Mouse (Mus musculus) common myeloid progenitor, adult 5-6 weeks (primary cell): ENCODE results near the gene Ubqln1. TPM values are rescaled to one million over a fixed set of nuclear protein-coding genes. Genes with fewer than 3 reads are reported as not detected.
A peak's percentile ranks its signal among the peaks of the same experiment; 100 is the strongest.

Experiments used
- ATAC-seq: replicated peaks from 2 replicates; pipeline ENCODE4 v1.8.0; 2016; ENCODE audit warnings: low read depth, mild to moderate bottlenecking, moderate TSS enrichment, inconsistent platforms; ENCODE audit not compliant: poor library complexity, severe bottlenecking
- total RNA-seq: library from RNA; stranded (forward); fragments of 200-1000, 187-1606 nt; gene quantifications from 2 replicates; pipeline ENCODE4 v1.2.3, GENCODE M21; 2017

Gene Ubqln1
- total RNA-seq: 70.7 and 76.1 TPM in 2 replicates

DNA sequence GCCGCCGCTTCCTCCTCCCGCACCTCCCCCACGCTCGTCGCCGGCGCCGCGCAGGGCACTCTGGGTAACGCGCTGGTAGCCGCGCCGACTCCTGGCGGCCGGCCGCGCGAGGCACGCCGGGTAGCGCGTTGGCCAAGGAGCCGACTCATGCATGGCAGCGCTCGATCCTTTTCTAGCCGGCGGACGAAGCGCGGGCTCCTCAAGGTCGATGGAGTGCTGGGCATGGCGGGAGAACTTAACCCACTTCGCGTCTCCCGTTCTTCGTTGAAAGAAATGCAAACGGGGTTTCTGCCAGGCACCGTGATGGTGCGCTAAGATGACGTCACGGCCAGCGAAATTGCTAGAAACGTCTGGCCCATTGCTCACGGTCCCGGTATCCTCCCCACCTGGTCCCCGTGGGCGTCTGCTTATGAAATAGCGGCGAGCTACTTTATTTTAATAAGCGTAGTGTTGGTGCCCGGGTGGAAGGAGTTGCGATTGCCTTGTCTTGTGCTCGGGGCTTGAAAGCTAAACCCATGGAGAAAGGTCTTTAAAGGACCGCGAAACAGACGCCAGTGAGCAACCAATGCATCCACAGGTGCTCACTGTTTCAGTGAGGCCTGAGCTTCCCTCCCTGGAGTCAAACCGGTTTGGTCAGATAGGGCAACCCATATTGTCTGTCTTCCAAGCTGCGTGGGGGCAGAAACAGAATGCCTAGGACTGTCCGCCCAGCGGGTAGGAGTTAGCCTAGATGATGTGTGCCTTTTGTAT, at the start of gene Ubqln1:
Gene Ubqln1, minus strand, starts transcription at position 62 of the 750 bp plus-strand sequence.
- ATAC-seq: peak; percentile 86

DNA sequence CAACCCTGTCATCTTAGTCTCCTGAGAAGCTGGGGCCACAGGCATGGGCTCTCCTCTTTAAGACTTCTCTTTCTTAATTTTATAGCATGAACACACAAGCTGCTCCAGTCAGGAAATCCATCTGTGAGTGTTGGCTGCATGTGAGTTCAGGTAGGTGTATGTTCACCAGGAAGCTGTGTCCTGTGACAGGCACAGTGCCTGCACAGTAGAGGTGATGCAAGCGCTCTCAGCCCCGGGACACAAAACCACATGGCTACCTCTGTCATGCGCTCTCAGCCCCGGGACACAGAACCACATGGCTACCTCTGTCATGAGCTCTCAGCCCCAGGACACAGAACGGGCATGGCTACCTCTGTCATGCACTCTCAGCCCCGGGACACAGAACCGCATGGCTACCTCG, 48.1 kb upstream of the Ubqln1 start:
- ATAC-seq: no peak

DNA sequence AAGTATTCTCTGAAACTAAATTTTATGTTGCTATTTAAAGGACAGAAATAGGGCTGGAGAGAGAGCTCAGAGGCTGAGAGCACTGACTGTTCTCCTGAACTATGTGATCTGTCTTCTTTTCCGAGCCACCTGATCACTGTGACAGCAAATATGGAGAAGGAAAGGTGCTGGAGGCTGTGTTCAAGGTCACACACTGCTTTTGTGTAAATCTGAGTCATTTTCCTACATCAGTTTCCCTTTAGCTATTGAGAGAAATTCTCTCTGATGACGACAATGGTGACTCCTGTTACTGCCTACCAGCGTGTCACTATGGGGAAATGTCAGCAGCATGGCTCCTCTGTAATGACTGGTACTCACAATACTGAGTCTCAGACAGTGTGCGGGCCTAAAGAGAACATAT, 46.2 kb upstream of the Ubqln1 start:
- ATAC-seq: no peak

DNA sequence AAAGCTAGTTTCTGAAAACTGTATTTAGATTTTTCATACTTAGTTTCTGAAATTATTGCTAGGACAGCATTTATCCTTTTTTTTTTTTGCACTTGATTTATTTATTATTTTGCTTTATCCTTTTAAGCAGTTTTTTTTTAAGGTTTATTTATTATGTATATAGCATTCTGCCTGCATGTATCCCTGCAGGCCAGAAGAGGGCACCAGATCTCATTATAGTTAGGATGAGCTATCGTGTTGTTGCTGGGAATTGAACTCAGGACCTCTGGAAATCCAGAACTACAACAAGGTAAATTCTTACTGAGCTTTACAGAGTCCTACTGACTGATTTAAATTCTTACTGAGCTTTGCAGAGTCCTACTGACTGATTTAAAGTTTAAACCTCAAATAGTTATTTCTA, 37.8 kb upstream of the Ubqln1 start:
- no peak for ATAC-seq

DNA sequence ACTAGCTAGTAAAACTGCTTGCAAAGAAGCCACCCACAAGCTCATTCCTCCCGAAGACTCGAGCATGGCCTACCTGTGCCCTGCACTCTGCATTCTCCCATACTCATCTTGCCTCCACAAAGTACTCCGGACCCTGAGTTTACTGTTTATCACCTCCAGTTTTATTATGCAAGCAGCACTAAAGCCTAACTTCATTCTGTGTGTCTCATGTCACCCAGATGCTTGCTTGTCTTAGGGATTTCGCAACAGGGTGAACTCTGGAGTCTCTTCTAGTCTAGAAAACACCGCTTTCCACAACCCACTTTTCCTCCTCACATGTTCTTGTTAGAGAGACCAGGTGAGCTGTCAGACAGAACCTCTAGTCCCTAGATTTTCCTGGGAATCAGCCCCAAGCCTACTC, 33.5 kb upstream of the Ubqln1 start:
- no peak for ATAC-seq

DNA sequence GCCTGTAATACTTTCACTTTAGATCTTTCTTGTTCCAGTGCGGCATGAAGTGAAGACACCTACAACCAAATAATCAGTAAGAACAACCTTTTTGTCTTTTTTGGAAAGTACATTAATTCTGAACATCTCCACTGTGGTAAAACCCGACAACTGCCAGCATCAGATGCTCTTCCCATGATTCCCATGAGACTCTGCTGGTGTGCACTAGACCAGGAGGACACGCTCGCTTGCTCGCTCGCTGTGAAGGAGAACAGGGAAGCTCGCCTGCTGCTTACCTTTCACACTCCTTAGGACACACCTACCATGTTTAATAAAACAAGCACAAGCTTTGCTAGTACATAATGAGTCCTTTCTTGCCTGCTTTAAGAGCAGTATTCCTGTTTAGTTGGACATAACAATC, 21.1 kb upstream of the Ubqln1 start:
- no peak for ATAC-seq

DNA sequence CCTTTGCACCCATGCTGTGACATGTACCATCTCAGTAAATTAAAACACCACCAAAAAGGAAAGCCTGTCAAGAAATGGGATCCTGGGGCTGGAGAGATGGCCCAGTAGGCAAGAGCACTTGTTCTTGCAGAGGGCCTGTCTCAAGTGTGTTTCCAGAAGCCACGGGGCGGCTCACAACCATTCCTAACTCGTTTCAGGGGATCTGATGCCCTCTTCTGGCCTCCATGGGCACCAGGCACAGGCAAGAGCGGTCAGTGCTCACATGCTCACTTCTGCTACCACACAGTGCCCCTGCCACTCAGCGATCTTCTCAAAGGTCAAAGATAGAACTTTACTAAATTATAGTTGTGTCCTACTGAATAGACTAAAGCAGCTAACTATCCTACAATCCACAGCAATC, 17.2 kb upstream of the Ubqln1 start:
- peak; percentile 79 for ATAC-seq

DNA sequence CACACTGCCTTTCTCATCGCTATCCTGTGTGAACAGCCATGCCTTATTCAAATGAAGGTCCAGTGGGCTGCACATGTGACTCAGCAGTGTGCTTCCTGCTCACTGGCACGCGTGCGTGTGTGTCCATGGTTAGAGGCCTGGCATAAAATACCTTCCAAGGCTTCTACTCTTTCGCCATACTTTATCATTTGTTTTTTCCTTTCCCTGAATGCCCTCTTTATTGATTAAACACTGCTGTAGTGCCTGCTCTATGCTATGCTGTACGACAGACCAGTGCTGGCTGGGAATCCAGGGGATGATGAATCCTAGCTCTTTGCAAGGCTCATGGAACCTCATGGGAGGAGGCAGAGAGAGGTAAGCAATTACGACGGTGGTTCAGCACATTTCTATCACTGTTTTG, 16.6 kb upstream of the Ubqln1 start:
- ATAC-seq: no peak

DNA sequence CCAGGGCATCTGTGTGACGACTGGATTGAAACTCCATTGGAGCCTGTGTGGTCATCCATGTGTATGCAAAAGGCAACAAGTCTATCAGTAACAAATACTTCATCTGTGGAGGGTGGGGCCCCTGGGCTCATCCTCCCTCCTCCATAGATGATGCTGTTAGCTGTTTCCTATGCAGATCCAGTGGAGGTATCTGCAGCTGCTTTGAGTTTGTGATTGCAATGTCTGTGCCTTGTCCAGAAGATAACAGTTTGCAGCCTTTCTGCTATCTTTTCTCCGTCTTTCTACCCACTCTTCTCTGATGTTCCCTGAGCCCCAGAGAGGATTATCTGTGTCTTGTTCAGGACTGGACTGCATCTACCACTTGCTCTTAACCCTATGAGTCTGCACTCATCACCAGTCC, 13.2 kb upstream of the Ubqln1 start:
- ATAC-seq: no peak

DNA sequence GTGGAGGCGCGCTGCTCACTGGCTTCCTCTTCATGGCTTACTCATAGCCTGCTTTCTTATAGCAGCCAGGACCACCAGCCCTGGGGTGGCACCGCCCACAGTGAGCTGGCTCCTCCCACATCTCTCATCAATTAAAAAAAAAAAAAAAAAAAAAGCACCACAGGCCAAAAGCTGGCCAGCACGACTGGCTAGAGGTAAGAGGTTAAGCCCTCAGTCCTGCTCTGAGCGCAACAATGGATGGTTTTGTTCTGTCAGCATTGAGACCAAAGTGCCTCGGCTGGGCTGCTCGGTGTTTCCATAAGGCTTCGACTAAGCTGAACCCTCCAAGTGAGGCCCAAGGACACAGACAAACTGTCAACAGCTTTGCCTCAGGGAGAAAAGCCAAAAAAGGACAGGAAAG, 10.2 kb upstream of the Ubqln1 start:
- ATAC-seq: no peak

DNA sequence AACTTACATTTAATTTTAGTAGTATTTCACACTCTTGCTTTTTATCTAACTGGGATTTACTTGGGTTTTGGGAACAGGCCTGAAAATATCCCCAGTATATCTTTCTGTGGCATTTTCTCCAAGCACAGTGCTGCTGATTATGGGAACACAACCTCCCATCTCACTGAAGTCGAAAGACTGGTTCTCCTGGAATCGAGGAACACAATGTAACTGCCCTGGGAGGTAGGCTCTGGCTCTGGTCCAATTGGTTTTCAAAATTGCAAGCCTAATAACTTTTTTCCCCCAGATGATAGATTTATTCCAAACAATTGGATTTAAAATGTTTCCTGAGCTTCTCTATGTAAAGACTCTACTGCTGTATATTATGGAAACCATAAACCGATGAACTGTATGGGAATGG, 4.8 kb upstream of the Ubqln1 start:
- no peak for ATAC-seq

DNA sequence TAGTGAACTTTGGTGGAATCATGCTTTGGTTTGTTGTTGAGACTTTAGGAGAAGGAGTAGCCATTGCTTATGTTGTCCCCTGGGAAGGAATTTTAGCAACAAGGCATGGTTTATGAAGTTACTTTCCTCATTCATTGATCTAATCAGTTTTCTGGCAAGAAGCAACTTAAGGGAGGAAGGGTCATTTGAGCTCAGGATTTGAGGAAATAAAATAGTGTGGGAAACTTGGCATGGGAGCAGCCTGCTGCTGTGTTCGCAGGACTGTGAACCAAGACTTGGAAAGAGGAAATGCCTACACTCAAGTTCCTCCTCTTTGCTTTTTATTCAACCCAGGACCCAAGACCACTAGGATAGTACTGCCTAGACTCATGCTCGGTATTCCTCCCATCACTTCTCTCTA, 2.1 kb upstream of the Ubqln1 start:
- ATAC-seq: no peak

DNA sequence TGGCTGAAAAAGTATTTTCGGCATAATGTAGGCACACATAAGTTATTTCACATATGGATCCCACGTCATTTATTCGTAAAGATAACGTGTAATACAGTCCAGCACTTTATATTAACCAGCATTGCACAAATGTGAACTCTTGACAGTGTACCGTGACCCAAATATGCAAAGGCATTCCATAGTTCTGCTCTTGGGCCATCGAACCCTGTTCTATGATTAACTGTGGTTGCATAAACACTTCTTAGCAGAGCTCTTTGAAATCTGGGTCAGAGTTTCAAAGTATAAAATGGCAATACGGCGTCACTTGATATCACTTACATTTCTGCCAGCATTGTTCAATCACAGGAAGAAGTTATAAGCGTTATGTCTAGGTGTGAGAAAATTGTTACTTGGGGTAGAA, 942 bp upstream of the Ubqln1 start:
- ATAC-seq: no peak

DNA sequence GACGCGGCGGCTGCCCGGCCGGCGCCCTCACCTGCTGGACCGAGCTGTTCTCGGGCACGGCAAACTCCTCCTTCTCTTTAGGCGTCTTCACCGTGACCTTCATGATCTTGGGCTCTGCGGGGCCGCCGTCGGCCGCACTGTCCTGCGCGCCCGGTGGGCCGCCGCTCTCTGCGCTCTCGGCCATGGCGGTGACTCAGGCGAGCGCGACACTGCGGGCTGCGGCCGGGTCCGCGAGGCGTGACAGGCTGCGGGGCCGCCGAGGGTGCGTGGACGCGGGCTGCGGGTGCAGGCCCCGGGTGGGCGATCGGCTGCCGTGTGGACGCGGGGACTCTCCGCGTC, 231 bp downstream of the Ubqln1 start:
- no peak for ATAC-seq

DNA sequence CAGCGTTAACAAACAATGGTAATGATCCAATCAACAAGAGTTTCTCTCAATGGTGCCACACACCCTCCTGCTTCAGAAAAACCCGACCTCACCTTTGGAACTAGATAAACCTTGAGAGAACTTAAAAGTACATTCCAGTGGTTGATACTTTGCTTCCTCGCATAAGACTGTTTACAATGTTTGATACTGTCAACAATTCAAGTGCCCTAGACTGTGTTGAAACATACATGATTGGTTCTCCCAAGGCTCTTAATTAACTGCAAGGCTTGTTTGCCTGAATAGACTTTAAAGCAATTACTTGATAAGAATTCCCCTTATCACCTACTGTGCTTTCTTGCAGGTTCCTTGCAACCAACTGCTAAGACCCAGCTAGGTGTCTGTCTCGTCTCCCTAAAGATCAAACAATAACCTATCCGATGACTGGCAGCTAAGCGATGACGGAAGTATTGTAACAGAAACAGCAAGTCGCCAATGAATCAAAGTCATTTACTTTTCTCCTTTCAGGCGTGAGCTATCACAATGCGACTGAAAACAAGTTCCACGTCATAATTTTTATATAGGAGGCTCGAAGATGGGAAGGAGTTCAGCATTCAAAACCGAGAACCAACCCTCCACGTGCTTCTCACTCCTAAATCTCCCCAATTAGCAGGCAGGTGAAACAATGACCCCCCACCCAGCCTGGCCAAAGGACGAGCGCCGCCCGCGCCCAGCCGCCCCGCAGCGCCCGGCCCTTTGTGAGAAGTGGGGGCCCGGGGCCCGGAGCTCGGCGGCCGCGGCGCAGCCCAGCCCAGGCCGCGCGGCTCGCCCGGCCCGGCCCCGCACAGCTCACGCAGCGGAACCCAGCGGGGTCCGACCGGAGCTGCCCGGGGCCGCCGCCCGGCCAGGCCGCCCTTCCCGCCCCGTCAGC, 854 bp downstream of the Ubqln1 start:
- ATAC-seq: no peak

DNA sequence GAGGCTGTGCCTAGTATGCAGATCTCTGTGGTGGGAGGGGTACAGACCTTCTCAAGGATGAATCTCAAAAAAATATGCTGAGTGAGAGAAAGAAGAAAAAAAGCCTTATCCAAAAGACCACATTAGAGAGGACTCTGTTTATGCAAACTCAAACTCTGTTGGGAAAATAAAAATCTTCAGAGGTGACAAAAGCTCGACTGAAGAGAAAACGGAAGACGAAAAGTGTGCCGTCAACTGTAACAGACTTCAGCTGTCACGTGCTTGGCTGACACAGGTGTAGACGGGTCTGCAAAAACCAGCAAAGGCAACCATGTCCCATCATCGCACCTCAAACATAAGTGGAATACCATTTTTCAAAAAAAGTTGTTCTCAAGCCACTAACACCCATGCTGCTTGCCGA, 1.7 kb downstream of the Ubqln1 start:
- no peak for ATAC-seq

DNA sequence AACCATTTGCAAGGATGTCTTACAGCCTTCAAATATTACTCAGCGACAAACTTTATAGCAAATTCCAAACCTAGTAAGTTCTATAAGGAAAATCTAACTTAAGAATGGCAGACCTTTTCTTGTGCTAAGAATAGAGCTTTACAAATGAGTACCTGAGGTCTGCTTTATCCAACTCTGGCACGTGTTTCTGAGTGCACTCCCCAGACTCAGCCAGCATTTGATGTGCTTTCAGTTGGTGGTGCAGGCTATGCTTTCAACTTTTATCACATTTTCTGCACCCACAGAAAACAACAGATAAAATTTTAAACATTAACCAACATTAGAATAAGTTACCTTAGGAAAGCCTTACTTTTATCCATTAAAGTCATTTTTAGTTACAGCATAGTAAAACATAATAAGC, 2.9 kb downstream of the Ubqln1 start:
- ATAC-seq: no peak

DNA sequence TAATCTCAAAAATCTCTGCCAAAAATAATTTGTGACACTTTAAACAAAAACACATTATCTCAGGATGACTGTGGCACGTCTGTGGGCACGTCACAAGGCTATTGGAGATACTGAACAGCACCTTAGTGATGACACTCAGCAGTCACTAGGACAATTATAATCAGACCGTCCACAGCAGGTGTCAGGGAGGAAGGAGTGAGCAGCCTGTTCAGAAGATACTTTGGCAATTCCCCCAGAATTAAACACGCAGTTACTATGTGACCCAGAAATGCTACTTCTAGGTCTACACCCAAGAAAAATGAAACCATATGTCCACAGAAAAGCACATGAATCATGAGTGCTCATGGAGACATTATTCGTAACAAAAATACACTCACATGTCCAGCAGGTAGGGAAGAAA, 5.0 kb downstream of the Ubqln1 start:
- ATAC-seq: no peak

DNA sequence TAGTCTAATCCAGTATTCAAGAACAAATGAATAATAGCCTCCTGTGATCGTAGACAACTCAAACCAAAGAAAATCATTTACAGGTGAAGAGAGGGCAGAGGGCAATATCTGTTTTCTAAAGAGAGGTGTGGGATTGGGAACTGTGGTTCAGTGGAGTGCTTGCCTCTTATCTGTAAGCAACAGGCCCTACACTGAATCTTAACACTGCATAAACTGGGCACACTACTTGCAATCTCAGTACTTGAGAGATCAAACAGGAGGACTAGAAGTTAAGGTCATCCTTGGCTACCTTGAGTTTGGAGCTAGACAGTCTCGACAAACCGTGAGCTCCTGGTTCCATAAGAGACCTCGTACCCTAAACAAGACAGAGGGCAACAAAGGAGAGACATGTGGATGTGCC, 9.4 kb downstream of the Ubqln1 start:
- ATAC-seq: no peak

DNA sequence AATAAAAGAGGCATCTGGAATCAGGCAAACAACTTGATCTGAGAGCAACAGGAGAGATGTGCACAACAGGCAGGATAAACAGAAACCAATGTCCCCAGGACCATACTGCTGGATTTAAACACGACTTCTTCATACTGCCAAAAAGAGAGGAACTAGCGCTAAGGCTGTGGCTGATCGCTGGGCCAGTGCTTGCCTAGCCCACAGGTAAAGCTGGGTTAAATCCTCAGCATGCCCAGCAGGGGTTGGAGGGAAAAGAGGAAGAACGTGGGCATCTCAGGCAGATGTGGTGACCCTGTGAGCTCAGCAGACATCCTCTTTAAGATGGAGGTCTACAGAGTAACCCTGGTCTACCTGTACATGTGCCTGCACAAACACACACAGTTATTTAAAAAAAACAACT, 10.5 kb downstream of the Ubqln1 start:
- peak; percentile 97 for ATAC-seq

DNA sequence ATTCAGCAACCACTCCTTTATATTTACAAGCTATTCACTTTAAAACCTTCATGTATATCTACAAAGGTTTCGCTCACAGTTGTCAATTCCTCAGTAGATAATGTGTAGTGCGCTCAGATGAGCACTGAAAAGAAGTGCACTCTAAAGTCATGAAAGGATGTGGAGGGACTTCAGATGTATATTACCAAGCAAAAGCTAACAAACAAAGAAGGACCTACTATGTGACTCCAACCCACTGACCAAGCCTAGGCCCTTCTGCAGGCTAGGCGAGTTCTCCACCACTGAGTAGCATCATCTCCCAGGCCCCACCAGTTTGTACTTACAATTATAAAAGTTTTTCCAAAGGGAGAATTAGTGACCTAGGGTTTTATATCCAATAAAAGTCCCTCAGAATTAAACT, 11.3 kb downstream of the Ubqln1 start:
- no peak for ATAC-seq

DNA sequence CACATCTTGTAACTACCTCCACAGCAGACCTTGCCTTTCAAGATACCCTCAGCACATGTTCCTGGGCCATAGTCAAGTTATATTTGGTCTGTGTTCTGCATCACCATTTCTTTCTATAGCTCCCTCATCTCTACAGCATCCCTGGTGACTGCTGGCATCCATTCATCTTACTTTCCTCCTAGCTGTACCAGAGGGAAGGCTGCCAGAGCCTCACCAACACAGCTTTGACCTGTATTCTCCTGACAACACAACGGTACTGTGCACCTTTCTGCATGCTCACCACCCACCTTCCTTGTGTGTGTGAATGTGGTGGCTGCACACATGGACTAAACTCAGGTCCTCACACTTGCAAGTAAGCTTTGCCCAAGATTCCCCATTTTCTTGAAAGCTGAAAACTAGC, 12.6 kb downstream of the Ubqln1 start:
- ATAC-seq: no peak
